Mouse (Mus musculus): ENCODE results near the gene H3f3b. TPM values are rescaled to one million over a fixed set of nuclear protein-coding genes. Genes with fewer than 3 reads are reported as not detected.

H3f3b gene
- polyA plus RNA-seq (2012; fragmentation: generic; extraction: Trizol), result 1,000 to 10,000 TPM in 1 of 2 experiments, 100 to 1,000 TPM in 1; 518 to 1,136 TPM

GRCm38 (mm10) chr11:116027756-116028155, at the start of gene H3f3b:
TSS of gene H3f3b (minus strand) at chr11:116027962.

GRCm38 (mm10) chr11:116030088-116030897, 2.5 kb upstream of the H3f3b start, which contains the start of gene Unk:
TSS of gene Unk (plus strand) at chr11:116030322.

GRCm38 (mm10) chr11:116012262-116012947, 15.4 kb downstream of the H3f3b start, which contains the start of gene Galk1:
TSS of gene Galk1 (minus strand) at chr11:116012719.

DNA sequence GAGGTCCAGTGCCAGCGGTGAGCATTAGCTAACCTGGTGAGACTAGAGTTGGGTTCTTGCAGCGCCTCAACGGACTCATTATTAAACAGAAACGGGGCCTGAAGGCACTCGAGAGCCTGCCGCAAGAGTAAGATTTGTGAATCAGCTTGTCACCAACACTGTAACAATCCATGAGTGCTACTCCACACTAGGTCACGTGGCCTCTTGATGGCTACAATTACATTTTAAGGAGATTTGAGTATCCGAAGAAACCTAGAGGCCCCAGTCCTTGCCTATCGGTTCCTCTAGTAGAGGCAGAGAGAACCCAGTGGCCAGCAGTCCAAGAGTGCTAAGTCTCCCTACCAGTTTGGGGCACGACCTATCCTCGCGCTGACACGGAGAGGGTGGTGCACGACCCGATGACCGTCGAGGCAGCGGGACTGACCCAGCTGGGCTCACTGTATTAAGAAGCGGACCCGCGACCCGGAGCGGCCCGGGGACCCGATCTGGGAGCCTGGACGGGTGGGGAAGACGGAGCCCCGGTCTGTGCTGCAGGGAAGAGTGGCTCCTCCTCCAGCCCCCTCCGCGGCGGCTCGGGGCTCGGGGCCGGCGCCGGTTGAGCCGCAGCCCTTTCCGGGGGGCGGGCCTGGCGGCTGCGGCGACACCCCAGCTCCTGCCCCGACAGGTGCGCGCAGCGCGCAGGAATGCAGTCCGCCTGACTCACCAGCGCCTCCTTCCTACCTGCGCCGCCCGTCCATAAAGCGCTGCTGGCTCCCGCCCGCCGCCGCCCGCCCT, 53.3 kb downstream of the H3f3b start, which contains the start of gene Itgb4:
Gene Itgb4, plus strand, starts transcription at position 401 of the 774 bp plus-strand sequence.

Other genes starting within 250 kb of the H3f3b start
- gene Caskin2, start 214.3 kb downstream of the H3f3b start, polyA plus RNA-seq (2012; fragmentation: generic; extraction: Trizol), result 10 to 100 TPM in 1 of 2 experiments, 1 to 10 TPM in 1; 6.7 to 23.7 TPM
- 10 to 100 TPM; 29.4 to 37.0 TPM for gene Tsen54, start 213.2 kb downstream of the H3f3b start, polyA plus RNA-seq (2012; fragmentation: generic; extraction: Trizol)
- 1 to 10 TPM; 2.5 to 5.7 TPM for gene Llgl2, start 203.9 kb downstream of the H3f3b start, polyA plus RNA-seq (2012; fragmentation: generic; extraction: Trizol)
- gene Myo15b, start 169.6 kb downstream of the H3f3b start, polyA plus RNA-seq (2012; fragmentation: generic; extraction: Trizol), result under 1 TPM in 1 of 2 experiments, not detected in 1; 0.01 TPM
- gene Smim5, start 128.0 kb downstream of the H3f3b start, polyA plus RNA-seq (2012; fragmentation: generic; extraction: Trizol), result 1 to 10 TPM in 1 of 2 experiments, under 1 TPM in 1; 0.22 to 3.3 TPM
- gene Smim6, start 115.9 kb downstream of the H3f3b start, polyA plus RNA-seq (2012; fragmentation: generic; extraction: Trizol), result under 1 TPM in 1 of 2 experiments, not detected in 1; 0.59 TPM
- gene Sap30bp, start 94.7 kb downstream of the H3f3b start, polyA plus RNA-seq (2012; fragmentation: generic; extraction: Trizol), result 10 to 100 TPM; 45.5 to 82.8 TPM
- gene Recql5, start 94.5 kb downstream of the H3f3b start, polyA plus RNA-seq (2012; fragmentation: generic; extraction: Trizol), result 10 to 100 TPM in 1 of 2 experiments, 1 to 10 TPM in 1; 8.6 to 17.7 TPM
- 1 to 10 TPM in 1 of 2 experiments, under 1 TPM in 1; 0.50 to 5.1 TPM for gene Itgb4, start 53.3 kb downstream of the H3f3b start, polyA plus RNA-seq (2012; fragmentation: generic; extraction: Trizol)
- gene Galk1, start 15.2 kb downstream of the H3f3b start, polyA plus RNA-seq (2012; fragmentation: generic; extraction: Trizol), result 100 to 1,000 TPM; 149 to 512 TPM
- gene Unk, start 2.4 kb upstream of the H3f3b start, polyA plus RNA-seq (2012; fragmentation: generic; extraction: Trizol), result 10 to 100 TPM in 1 of 2 experiments, 1 to 10 TPM in 1; 8.4 to 34.8 TPM
- under 1 TPM; 0.48 to 0.70 TPM for gene Unc13d, start 50.0 kb upstream of the H3f3b start, polyA plus RNA-seq (2012; fragmentation: generic; extraction: Trizol)
- 100 to 1,000 TPM; 134 to 264 TPM for gene Wbp2, start 59.0 kb upstream of the H3f3b start, polyA plus RNA-seq (2012; fragmentation: generic; extraction: Trizol)
- gene Trim47, start 99.2 kb upstream of the H3f3b start, polyA plus RNA-seq (2012; fragmentation: generic; extraction: Trizol), result 100 to 1,000 TPM; 116 to 205 TPM
- gene Trim65, start 103.2 kb upstream of the H3f3b start, polyA plus RNA-seq (2012; fragmentation: generic; extraction: Trizol), result 1 to 10 TPM; 2.1 to 5.7 TPM
- 100 to 1,000 TPM in 1 of 2 experiments, 10 to 100 TPM in 1; 77.3 to 156 TPM for gene Mrpl38, start 110.9 kb upstream of the H3f3b start, polyA plus RNA-seq (2012; fragmentation: generic; extraction: Trizol)
- 10 to 100 TPM; 18.7 to 71.2 TPM for gene Fbf1, start 140.2 kb upstream of the H3f3b start, polyA plus RNA-seq (2012; fragmentation: generic; extraction: Trizol)
- gene Ten1, start 170.9 kb upstream of the H3f3b start, polyA plus RNA-seq (2012; fragmentation: generic; extraction: Trizol), result 10 to 100 TPM; 63.6 to 92.1 TPM
- gene Acox1, start 171.1 kb upstream of the H3f3b start, polyA plus RNA-seq (2012; fragmentation: generic; extraction: Trizol), result 10 to 100 TPM in 1 of 2 experiments, 1 to 10 TPM in 1; 8.6 to 44.2 TPM
- gene Evpl, start 210.1 kb upstream of the H3f3b start, polyA plus RNA-seq (2012; fragmentation: generic; extraction: Trizol), result under 1 TPM; 0.02 to 0.27 TPM
- gene Srp68, start 246.3 kb upstream of the H3f3b start, polyA plus RNA-seq (2012; fragmentation: generic; extraction: Trizol), result 100 to 1,000 TPM in 1 of 2 experiments, 10 to 100 TPM in 1; 62.3 to 111 TPM

Measured in C3H10T1/2 (cell line).